Mouse (Mus musculus) spleen, adult 2 months (tissue): ENCODE data around the gene Pprc1. TPM values are rescaled to one million over a fixed set of nuclear protein-coding genes. Genes with fewer than 3 reads are reported as not detected.
A peak's percentile ranks its signal among the peaks of the same experiment; 100 is the strongest.

Source experiments
- DNase-seq, 2 experiments: peaks; one replicate each; pipeline versions ENCODE4 v3.0.0 to v3.0.0-alpha.2; 2012 to 2021; ENCODE audit warnings: low spot score in 2 of 2, low read depth in 1 of 2
- H3K27ac ChIP-seq: fragments of 200-500 bp; 2 replicates; pipeline ENCODE4 v1.5.1; 2012; ENCODE audit warnings: low read length, inconsistent platforms; ENCODE audit not compliant: insufficient read depth
- H3K27me3 ChIP-seq: fragments of 200-500 bp; 2 replicates; pipeline ENCODE4 v1.6.1; 2012; ENCODE audit warnings: mild to moderate bottlenecking, moderate library complexity, low read length, inconsistent platforms; ENCODE audit not compliant: control insufficient read depth, insufficient read depth
- H3K36me3 ChIP-seq: fragments of 200-500 bp; 2 replicates; pipeline ENCODE4 v1.6.1; 2012; ENCODE audit warnings: mild to moderate bottlenecking, low read length, inconsistent platforms; ENCODE audit not compliant: control insufficient read depth, insufficient read depth
- H3K4me1 ChIP-seq: fragments of 200-500 bp; 2 replicates; pipeline ENCODE4 v1.6.1; 2011; ENCODE audit warnings: inconsistent platforms; ENCODE audit not compliant: control insufficient read depth, insufficient read depth, insufficient read length
- H3K4me3 ChIP-seq: fragments of 200-500 bp; 2 replicates; pipeline ENCODE4 v1.5.1; 2011; ENCODE audit warnings: mild to moderate bottlenecking, inconsistent platforms; ENCODE audit not compliant: insufficient read depth, insufficient read length; ENCODE audit errors: extremely low read depth
- CTCF ChIP-seq: fragments of 200-500 bp; IDR thresholded peaks from 2 replicates; pipeline ENCODE4 v1.5.1; 2011; ENCODE audit warnings: mild to moderate bottlenecking, inconsistent platforms; ENCODE audit not compliant: insufficient read depth, insufficient read length, insufficient replicate concordance; ENCODE audit errors: extremely low read depth
- POLR2A ChIP-seq: fragments of 200-500 bp; IDR thresholded peaks from 2 replicates; pipeline ENCODE4 v1.6.1; 2011; ENCODE audit warnings: low read depth, low read length, inconsistent platforms
- WGBS: fragments of 180-500 bp; shearing (Covaris S2); methylation state at CpG from one replicate; pipeline ENCODE4 v1.1.7; 2018; 5-methylcytosine and 5-hydroxymethylcytosine counted together
- polyA plus RNA-seq: library from polyadenylated mRNA; depleted of rRNA; stranded (reverse); fragments of >200 nt; gene quantifications from 2 replicates; pipeline ENCODE4 v1.2.3, GENCODE M21; 2012

Pprc1 gene
- polyA plus RNA-seq, 1 experiment, result 28.5 TPM

DNA sequence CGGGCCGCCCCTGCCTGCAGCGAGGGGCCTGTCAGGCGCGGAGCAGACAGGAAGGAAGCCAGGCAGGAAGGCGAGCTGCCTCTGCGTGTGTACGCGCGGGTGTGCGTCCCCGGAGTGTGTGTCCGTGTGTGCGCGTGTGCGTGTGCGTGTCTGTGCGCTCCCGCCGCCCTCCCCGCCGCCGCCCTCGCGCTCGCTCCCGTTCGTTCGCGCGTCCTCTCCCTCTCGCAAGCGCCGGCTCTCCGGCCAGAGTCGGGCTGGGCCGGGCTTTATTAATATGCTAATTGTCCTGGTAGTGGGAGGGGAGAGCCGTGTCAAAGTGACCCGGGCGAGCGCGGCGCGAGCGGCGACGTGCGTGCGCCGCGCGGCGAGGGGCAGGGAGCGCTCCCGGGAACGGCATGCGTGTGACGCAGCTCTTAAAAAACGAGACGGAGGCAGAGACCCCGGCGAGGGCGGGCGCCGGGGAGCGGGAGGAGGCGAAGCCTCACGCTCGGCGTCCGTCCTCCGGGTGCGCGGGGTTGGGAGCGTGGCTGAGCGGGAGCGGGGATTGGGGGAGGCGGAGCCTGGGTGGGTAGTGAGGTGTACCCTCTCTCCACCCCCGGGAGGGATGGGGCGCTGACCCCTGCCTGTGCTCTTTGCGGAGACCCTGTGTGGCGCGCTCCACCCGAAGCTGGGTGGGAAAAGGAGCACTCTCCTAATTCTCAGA, 458 bp downstream of the Pprc1 start, which contains the start of gene Ldb1:
Ldb1 (minus strand) TSS at position 222 of the 703 bp plus-strand sequence.
- Histone ChIP-seq H3K36me3 (no peaks in the 10 kb centered on the region), H3K4me1 (peaks cover 34% of the 10 kb centered on the region; the same call in 1 of the 2 replicates), H3K27me3 (no peaks in the 10 kb centered on the region), H3K27ac (peak within 1 kb of the TSS; percentile 94), H3K4me3 (peak within 1 kb of the TSS; percentile 81)
- DNase-seq, result peak; percentile 53 to 74
- under 1% methylated on average over 83 of the region's 84 CpGs for WGBS
- no peak for TF ChIP-seq CTCF
- peak; percentile 43 for TF ChIP-seq POLR2A

DNA sequence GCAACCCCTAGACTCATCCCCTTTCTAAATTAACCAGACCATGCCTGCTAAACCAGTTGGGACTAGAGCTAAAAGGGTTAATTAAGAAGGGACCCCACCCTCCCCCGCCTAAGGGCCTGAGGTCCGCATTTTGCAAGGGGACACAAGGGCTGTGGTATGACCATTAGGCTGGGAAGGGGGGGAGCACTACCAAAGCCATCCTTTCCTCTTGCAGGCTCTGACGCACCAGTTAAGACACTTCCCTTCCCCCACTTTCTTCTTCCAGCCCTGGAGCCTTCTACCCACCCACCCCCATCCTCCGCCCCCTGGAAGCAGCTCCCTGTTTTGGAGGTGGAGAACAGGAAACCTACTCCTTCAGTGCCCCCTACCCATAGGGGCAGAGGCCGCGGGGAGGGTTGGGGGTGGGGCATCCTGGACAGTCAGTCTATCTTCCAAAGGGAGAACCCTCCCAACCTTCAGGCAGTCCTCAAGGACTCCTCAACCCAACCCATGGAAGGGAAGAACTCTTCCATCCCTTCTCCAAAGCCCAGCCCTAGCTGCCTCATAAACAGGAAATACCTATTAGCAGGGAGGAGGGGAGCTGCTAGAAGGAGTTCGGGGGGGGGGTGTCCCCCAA, 1.1 kb downstream of the Pprc1 start:
- DNase-seq, result no peak
- Histone ChIP-seq H3K36me3 (no peaks in the 10 kb centered on the region), H3K4me1 (peaks cover 34% of the 10 kb centered on the region), H3K27ac (peak overlapping the region; percentile 94), H3K4me3 (peak overlapping the region; percentile 81), H3K27me3 (no peaks in the 10 kb centered on the region)
- TF ChIP-seq CTCF, result no peak
- no peak for TF ChIP-seq POLR2A
- 3% methylated on average over 7 of the region's 7 CpGs for WGBS

DNA sequence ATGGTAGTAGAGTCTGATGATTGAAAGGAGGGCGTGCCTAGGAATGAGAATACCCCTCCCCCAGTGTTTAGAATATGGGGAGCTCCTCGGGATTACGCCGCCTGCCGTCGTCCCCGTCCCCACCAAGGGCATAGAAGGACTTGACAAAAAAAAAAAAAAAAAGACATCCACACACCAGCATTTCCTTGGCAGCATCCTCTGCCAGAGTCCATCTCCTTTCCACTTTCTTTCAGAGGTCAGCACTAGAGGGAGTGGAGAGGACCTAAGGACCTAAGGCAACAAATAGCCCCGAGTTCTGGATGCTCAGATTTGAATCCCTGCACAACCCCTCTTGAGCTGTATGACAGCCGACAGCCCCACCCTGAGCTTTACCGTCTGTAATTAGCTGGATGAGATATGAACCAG, 1.9 kb downstream of the Pprc1 start:
- TF ChIP-seq POLR2A, result no peak
- TF ChIP-seq CTCF, result no peak
- H3K27ac ChIP-seq, result no peak overlapping the region

DNA sequence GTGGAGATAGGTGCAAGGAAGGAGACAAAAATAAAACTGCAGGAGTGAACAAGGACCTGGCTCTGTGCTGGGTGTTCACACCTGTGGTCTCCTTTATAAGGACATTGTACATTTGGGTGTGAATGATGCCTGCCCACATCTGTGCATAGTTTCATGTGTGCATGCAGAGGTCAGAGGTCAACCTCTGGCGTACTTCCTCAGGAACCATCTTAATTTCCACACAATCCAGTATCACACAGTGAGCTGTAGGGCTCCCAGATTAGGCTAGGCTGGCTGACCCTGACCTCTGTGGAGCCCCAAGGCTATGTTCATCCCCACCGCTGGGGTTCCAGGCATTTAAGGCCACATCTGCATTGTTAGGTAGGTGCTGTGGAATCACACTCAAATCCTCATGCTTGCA, 2.7 kb downstream of the Pprc1 start:
- Histone ChIP-seq H3K4me1 (peaks cover 20% of the 10 kb centered on the region), H3K4me3 (no peak overlapping the region), H3K27ac (no peak overlapping the region), H3K36me3 (no peaks in the 10 kb centered on the region), H3K27me3 (no peaks in the 10 kb centered on the region)
- WGBS, result 83% methylated on average over 2 of the region's 2 CpGs
- DNase-seq, result no peak
- TF ChIP-seq POLR2A (no peak), CTCF (no peak)

More for the DNA sequence above, 1.9 kb downstream of the Pprc1 start:
- Histone ChIP-seq H3K36me3 (no peaks in the 10 kb centered on the region), H3K4me3 (no peak overlapping the region), H3K27me3 (no peaks in the 10 kb centered on the region), H3K4me1 (peaks cover 26% of the 10 kb centered on the region)
- WGBS, result 45% methylated on average over 10 of the region's 10 CpGs
- no peak for DNase-seq

DNA sequence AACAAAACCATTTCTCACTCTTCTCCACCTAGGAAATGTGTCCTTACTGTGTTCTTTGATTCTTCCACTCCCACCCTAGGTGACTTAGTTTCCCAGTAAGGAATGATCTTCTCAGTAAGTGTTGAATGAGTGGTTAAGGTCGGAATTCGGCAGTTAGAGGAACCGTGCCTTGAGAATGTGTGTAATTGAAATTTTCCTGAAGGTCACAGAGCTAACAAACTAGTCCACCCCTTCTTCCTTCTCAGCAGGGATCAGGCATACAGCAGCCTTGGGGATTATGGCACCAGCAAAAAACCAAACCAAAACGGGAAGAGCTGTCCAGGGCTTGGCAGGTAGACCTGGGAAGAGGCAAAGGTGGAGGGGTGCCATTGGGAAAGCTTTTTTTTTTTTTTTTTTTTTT, 4.4 kb downstream of the Pprc1 start:
- DNase-seq, result no peak
- TF ChIP-seq CTCF (no peak), POLR2A (no peak)
- Histone ChIP-seq H3K36me3 (no peaks in the 10 kb centered on the region), H3K4me1 (peaks cover 6% of the 10 kb centered on the region), H3K4me3 (no peak overlapping the region), H3K27me3 (no peaks in the 10 kb centered on the region), H3K27ac (no peak overlapping the region; the same call in 1 of the 2 replicates)
- WGBS, result 91% methylated on average over 4 of the region's 4 CpGs

DNA sequence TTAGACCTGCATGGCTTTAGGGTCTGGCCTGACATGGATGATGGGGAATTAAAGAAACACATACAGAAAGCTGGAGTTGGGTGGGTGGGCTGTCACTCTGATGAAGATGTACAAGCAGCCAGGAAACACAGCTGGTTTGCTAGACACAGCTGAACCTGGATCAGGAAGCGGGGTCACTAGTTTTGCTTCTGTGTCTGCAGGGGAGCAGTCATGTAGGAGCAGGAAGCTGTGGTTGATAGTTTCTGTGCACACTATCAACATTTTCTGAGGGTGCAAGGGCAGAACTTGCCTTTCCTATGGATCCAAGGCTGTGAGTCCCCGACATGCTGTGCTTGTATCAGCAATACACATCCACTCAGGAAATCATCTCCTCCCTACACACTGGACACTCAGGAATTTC, 5.8 kb downstream of the Pprc1 start:
- Histone ChIP-seq H3K27ac (peak overlapping the region; percentile 49), H3K4me3 (no peak overlapping the region), H3K36me3 (no peaks in the 10 kb centered on the region), H3K27me3 (no peaks in the 10 kb centered on the region), H3K4me1 (peaks cover 6% of the 10 kb centered on the region)
- peak in 1 of 2 experiments; percentile 52 for DNase-seq
- WGBS, result 6% methylated on average over 2 of the region's 2 CpGs
- TF ChIP-seq POLR2A (no peak), CTCF (no peak)

DNA sequence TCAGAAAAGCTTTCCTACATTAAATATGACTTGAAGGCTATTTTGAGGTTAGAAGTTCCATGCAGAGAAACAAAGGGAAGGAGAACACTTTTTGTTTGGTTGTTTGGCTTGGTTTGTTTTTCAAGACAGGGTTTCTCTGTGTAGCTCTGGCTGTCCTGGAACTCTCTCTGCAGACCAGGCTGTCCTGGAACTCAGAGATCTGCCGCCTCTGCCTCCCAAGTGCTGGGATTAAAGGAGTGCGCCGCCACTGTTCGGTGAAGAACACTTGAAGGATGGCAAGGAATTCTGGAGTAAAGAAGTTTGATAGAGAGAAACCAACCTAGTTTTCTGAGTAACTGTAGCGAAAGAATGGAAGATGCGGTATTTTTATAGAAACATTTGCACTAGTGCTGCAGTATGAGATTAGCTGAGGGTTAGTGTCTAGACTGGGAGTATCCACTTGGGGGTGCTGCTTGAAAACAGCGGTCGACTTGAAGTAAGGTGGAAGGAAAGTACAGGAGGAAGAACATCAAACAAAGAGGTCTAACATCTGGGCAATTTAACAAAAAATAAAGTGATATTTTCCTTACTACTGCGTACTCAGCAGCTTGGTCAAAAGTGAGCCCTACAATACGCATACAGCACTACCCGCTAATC, 11.2 kb downstream of the Pprc1 start:
- Histone ChIP-seq H3K27ac (0 out of 2 replicates have a peak overlapping the region, but pooled peaks have one; percentile 18), H3K36me3 (no peaks in the 10 kb centered on the region), H3K4me3 (peak overlapping the region; percentile 49), H3K27me3 (no peaks in the 10 kb centered on the region), H3K4me1 (peaks cover 4% of the 10 kb centered on the region; the same call in 1 of the 2 replicates)
- peak in 1 of 2 experiments; percentile 55 for DNase-seq
- TF ChIP-seq POLR2A, result no peak
- no peak for TF ChIP-seq CTCF
- 7% methylated on average over 11 of the region's 11 CpGs for WGBS
